Mouse (Mus musculus): ENCODE data around the gene Tpst1.

Tpst1 gene

GRCm38 (mm10) chr5:130073026-130073425 is at the start of gene Tpst1:
TSS of gene Tpst1 (plus strand) at chr5:130073326.
- 91% methylated on average over 6 of the region's 6 CpGs for WGBS

- WGBS: under 1% methylated on average over 32 of the region's 32 CpGs
Observed at GRCm38 (mm10) chr5:130023767-130024539, 49.2 kb upstream of the Tpst1 start.

GRCm38 (mm10) chr5:130027134-130027533 is 46.0 kb upstream of the Tpst1 start:
- WGBS: 68% methylated on average over 5 of the region's 5 CpGs

DNA sequence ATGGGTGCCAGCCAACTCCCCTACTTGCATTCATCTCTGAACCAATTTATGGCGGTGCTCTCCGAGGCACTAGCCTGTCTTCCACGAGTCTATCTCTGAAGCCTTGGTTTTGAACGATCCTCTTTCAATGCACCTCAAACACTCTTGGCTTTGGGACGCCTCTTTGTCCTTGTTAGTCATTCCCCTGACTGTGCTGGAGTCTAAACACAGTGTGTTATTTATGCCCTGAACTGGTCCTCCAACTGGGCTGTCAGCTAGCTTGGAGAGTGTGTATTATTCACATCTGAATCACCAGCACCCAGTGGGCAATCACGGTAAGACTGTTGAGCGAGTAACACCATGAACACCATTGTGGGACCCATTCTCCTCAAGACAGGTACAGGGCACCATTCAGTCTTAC is 45.4 kb upstream of the Tpst1 start:
- WGBS: 76% methylated on average over 7 of the region's 7 CpGs

- 3% methylated on average over 51 of the region's 51 CpGs for WGBS
Observed at GRCm38 (mm10) chr5:130029142-130029897, 43.8 kb upstream of the Tpst1 start, which contains the start of the genes Asl and Crcp. TSS of gene Asl (minus strand) at chr5:130029247. TSS of gene Crcp (plus strand) at chr5:130029290.

DNA sequence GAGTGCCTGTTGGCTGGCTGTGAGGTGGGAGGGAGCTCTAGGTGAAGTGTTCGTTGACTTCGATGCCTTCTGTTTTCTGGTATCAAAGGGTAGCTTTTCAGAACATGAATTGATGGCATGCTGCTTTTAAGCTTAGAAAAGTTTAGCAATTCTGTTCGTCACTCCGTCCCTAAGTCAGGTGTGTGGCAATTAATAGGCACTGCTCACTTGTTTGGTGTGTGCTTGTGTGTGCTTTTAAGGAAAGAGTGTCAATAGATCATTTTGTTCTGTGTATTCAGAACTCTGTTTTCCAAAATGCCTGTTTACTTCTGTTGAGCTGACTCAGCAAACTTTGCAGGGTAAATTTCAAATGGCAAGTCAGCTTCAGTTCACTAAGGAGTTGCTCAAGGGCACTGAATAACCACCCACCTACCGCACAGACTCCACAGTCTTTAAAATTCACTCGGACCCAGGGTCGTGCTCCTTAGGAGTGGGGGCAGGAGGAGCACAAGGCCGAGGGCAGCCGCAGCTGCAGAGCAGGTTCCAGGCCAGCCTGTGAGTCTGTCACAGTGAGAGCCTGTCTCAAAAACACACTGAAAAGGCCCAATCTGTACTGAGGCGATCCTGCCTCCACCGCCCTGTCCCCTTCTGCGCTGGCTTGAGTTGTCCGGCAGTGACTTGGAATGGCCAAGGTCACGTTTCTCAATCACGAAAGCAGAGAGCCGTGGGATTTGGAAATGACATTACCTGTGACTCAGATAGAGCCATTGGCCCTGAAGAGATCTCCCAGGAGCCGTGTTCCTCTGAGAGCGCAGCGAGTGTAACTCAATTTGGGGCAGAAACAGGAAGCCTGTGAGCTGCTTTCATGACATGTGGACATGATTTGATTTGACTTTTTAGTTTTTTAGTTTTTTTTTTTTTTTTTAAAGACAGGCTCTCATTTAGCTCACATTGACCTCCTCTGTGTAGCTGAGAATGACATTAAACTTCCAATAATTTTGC is 41.4 kb upstream of the Tpst1 start:
- WGBS: 93% methylated on average over 19 of the region's 19 CpGs

DNA sequence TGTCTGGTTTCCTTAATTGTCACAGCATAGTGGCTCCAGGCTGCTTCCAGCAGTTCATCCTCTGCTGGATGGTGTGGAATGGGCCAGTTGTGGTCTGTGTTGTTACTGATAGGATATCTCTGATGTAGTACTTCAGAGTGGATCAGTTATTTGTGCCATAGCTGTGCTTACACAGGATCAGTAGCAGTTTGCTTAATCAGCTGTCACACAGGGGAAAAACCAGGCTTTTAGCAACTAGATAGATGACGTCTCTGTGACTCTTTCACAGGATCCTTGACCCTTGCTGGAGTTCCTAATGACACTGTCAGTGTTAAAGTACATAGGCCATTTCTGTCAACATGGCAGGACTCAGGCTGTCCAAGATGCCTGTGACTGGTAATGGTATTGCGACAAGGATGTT is 39.3 kb upstream of the Tpst1 start:
- 95% methylated on average over 2 of the region's 2 CpGs for WGBS

GRCm38 (mm10) chr5:130036300-130036699 is 36.8 kb upstream of the Tpst1 start:
- WGBS: 72% methylated on average over 2 of the region's 2 CpGs

- 71% methylated on average over 19 of the region's 19 CpGs for WGBS
Observed at GRCm38 (mm10) chr5:130037752-130038455, 35.2 kb upstream of the Tpst1 start.

DNA sequence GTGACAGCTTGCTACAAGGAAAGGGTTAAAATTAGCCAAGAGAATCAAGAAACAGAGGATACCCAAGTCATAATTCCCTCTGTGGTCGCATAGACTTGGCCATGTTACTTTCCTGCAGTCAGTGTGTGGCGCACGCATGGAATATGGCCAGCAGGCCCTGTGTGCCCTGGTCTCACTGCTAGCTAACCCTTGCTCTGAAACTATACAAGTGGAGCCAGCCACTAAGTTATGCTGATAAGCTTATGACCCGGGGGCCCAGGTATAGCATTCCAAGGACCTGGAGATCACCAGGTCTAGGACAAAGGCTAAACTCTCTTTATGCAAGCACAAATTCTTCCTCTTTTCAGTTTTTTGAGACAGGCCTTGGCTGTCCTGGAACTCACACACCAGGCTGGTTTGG is 32.3 kb upstream of the Tpst1 start:
- 92% methylated on average over 4 of the region's 4 CpGs for WGBS

DNA sequence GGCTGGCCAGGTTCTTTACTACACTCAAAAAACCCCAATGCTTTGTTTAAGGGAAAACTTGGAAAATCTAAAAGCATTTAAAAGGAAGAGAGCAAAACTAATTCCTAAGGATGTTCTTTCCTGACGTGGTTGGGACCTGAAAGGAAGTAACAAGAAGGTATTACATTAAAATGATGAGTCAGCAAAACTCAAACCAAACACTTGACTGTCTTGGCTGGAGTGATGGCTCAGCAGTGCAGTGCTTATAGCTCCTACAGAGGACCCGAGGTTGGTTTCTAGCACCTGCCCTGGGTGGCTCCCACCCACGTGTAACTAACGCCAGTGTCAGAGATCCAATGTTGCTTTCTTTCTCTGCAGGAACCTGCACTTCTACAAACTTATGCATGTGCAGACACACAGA is 31.9 kb upstream of the Tpst1 start:
- 75% methylated on average over 4 of the region's 4 CpGs for WGBS

- 55% methylated on average over 3 of the region's 3 CpGs for WGBS
Observed at GRCm38 (mm10) chr5:130043741-130044140, 29.4 kb upstream of the Tpst1 start.

GRCm38 (mm10) chr5:130044201-130044695 is 28.9 kb upstream of the Tpst1 start:
- WGBS: 42% methylated on average over 7 of the region's 7 CpGs

GRCm38 (mm10) chr5:130046100-130046499 is 27.0 kb upstream of the Tpst1 start:
- WGBS: 88% methylated on average over 7 of the region's 7 CpGs

GRCm38 (mm10) chr5:130046589-130046988 is 26.5 kb upstream of the Tpst1 start:
- 94% methylated on average over 10 of the region's 10 CpGs for WGBS

DNA sequence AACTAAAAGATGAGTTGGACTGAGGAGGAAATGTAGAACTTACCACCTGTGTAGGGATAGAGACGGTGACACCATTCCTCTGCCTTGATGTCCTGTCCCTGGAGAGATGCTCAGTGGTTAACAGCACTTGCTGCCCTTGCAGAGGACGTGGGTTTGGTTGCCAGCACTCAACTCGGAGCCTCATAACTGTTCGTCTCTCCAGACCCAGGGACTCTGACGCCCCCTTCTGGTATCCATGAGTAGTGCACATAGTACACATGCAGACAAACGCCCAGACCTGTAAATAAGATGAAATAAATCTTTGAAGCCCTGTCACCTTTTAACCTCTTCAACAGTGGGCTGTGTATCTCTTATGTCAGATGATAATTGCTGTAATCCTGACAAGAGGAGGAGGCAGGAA is 26.1 kb upstream of the Tpst1 start:
- 82% methylated on average over 6 of the region's 6 CpGs for WGBS

GRCm38 (mm10) chr5:130048786-130049520 is 24.2 kb upstream of the Tpst1 start:
- 62% methylated on average over 15 of the region's 15 CpGs for WGBS

DNA sequence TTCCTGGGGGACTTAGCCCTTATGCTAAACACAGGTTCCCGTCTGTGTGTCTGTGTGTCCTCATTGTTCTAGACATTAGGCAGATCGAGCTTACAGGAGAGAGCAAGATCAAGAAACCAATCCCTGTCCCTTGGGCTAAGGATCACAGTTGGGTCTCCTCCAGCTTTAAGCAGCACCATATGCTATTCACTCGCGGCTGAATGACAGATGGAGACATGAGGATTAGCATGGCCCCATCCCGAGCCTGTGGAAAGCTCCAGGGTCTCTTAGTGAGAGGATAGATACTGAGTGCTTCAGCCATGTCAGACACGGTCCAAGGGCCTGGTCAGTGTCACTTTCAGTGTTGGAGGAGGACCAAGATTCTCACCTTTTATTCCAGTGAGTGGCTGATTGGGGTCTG is 22.7 kb upstream of the Tpst1 start:
- 62% methylated on average over 6 of the region's 6 CpGs for WGBS

DNA sequence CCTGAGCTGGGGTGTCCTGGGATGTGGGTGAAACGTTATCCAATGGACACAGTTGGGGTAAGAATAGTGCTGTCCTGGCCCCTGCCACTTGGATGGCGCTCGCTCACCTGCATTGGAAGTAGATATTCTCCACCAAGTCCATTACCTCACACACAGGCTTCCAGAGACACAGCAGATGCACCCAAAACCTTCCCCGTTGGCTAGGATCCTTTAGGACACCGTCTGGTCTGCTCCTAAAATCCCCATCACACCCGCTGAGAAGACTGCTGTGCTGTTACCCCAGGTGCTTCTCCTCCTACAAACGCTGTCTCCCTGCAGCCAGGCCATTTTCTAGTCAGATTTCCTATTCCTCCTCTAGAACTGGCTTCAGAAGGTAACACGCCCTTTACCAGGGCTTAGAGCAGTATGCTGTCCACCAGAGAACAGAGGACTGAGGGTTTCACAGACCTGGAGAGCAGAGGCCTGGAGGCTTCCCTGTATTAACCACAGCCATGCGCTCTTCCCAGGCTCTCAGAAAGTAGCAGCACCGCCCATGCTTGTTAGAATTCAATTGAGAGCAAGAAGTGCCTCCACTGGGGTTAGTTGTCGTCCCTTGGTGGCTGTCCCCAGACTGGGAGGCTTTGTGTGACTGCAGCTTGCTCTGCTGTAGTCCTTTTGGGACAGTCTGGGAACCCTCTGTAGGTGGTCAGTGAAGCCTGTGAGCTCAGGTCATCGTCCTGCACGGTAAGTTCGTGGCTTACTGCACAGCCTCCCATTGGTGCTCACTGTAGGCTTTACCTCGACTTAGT is 21.9 kb upstream of the Tpst1 start:
- WGBS: 86% methylated on average over 15 of the region's 15 CpGs

Data from cerebral cortex, adult 2 months (tissue).